Mouse (Mus musculus) spleen, adult 12 weeks (tissue): ENCODE data around the gene Ric8a.

Source experiments
- DNase-seq: peaks from one replicate; pipeline ENCODE4 v3.0.0; 2022; ENCODE audit warnings: low spot score

Gene Ric8a

DNA sequence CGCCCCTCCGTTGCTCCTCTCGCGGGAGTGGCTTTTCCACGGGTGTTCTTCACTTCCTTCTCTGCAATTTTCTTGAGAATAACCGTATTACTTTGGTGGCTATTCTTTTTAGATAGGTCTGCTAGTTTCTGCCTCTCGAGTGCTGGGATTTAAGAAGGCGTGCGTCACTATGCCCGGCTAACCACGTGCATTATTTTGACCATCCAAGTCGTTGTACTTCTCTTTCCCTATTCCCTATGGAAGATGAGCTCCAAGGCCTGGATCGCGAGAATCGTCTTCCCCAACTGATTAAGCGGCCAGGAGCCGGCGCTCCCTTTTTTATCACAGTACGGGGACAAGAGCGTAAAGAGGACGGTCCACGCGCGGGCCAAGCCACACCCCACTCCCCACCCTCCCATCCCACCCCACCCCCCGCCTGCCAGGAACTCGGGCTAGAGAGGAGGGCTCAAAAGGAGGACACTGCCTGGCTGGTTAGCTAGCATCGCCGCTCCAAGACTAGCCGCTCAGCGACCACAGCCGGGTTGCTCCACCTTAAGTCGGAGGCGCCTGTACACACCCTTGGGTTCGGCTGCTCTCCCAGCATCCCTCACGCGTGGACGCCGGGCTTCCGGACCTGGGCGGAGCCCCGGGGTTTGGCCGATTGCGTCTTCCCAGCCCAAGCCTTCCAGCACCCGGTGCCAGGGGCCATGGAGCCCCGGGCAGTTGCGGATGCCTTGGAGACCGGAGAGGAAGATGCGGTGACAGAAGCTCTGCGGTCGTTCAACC, at the start of gene Ric8a:
Gene Ric8a (plus strand): TSS at position 173 of the 765 bp plus-strand sequence.
- DNase-seq: peak; percentile 84

- no peak for DNase-seq
These were observed 46.3 kb upstream of the Ric8a start for GRCm38 (mm10) chr7:140810496-140810895.

GRCm38 (mm10) chr7:140811714-140812113, 45.0 kb upstream of the Ric8a start:
- no peak for DNase-seq

- no peak for DNase-seq
These were observed 43.9 kb upstream of the Ric8a start for GRCm38 (mm10) chr7:140812850-140813249.

DNA sequence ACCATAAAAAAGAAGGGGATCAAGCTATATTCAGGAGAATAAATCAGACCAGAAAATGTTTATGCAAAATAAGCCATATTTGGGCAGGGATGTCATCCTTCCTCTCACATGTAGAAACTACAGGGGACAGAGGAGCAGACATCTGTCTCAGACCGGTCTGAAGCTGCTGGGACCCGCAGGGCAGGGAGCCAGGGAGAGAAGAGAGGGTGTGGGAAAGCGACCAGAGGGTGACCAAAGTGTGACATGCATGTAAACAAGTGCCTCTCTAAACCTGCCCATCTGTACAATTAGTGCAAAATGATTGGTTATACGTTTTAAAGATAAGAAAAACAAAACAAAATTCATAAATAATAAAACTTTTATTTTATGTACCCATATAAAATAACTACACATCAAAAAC, 36.6 kb upstream of the Ric8a start:
- DNase-seq: no peak

DNA sequence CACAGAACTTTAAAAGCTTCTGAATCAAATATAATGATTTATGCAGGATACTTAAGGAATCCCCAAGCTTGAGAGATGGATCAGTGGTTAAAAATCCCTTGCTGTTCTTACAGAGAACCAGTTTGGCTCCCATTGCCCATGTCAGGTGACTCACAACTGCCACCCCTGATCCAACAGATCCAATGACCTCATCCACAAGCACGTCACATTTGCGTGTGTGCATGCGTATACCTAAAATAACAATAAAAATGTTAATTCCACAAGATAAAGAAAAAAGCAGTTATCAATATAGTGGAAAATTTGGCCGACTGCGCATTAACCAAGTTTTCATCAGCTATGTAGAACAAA, 35.5 kb upstream of the Ric8a start:
- DNase-seq: no peak

DNA sequence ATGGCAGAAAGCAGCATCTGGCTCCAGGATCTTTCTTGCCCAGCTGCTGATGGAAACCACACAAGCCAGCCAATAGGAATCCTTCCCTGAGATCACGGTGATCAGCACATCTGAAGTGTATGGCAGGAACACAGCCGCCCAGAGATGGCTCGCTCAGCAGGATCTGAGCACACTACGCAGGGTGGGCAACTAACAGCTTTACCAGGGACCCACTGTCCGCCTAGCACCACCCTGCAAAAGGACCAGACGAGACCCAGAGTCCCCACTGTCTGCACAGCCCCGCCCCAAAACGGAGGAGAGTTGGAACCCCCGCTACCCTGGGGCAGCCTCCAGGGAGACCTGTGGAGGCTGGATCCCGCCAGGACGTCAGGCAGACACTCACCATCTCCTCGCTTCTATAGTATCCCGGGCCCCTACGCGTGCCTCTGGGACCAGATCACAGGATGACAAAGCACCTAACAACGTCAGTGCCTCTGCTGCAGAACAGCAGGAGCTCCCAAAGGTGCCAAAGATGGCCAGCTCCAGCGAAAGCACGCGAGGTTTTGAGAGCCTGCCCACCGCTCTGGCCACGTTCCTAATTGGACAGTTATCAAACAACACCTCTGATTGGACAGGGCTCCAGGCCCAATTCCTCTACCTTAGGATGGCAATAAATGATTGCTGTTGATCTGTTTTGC, 35.0 kb upstream of the Ric8a start, which contains the start of gene Zfp941:
Gene Zfp941 (minus strand): TSS at position 526 of the 677 bp plus-strand sequence.
- DNase-seq: no peak

DNA sequence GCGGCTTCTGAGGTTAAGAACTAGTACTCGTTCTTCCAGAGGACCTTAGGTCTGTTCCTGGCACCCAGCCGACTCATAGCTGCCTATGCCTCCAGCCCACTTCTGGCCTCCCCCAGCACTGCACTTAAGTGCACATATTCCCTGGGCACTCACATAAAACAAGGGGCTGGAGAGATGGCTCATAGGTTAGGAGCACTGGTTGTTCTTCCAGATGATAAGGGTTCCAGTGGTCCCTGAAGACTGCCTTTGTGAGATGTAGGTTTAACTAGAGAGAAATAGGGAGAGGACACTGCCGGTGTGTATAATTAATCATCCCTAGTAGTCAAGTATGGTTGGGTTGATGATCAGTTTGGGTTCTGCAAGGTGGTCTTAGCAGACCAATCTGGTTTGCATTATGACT, 34.0 kb upstream of the Ric8a start:
- DNase-seq: no peak

DNA sequence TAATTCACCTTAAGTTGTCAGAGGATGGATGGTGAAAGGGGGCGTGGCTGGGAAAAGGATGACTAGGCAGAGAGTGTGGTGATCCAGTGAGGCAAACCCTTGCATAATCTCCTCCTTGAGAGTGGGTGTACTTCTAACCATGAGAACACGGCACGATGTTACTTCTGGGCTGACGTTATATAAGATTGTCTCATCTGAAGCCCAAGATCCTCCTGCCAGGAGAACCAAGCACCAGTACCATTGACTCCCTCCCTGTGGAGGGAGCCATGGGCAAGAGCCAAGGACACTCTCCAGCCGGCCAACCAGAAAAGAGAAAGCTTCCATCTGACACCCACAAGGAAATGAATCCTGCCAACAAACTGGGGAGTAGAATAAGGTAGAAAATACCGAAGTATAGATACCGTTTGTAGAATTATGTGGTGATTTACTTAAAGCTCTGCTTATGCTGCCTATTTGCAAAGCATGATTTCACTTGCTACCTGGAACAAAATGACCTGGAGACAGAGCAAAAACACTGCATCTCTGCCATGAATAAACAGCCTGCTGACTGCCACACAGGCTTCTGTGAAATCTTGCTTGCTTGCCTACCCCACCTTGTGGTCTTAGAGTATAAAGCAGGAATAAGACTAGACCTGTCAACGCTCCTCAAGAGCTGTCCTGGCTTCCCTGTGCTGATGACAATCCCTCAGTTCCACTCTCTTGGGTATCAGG, 28.4 kb upstream of the Ric8a start:
- DNase-seq: no peak

DNA sequence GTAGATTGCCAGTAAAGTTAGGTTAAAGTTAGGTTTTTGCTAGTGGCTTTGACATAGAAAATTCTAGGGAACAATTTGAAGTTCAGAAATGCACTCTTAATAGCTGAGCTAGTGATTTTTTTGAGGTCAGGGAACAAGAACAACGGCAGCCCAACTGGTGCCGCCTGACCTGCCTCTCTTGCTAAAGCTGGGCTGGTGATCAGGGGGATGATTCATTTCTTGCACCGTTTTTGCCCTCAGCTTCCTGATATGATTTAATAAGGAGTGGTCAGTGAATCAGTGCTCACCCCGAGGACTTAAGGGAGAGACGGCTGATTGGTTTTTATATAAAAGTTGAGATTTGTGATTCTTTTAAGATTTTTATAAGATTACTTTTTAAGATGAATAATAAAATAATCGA, 25.3 kb upstream of the Ric8a start:
- DNase-seq: no peak

- no peak for DNase-seq
These were observed 23.4 kb upstream of the Ric8a start for GRCm38 (mm10) chr7:140833341-140833740.

GRCm38 (mm10) chr7:140834968-140835757, 21.6 kb upstream of the Ric8a start, which contains the start of gene Urah:
TSS of gene Urah (plus strand) at chr7:140835018.
- DNase-seq: no peak

DNA sequence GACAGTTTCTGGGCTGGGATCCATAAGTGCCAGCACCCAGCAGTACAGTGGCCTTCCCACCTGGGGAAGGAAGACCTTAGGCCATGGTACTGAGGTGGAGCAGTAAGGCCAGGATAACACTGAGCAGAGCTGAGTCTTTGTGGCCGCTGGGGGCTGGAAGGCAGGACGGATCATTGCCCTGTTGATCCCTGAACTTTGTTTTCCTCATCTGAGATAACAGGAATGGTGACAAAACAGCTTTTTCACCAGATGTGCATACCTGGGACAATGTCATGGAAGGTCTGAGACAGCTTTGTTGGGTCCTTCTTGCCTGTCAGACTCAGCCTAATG, 21.0 kb upstream of the Ric8a start:
- no peak for DNase-seq

- DNase-seq: no peak
These were observed 20.3 kb upstream of the Ric8a start for GRCm38 (mm10) chr7:140836243-140837115.

DNA sequence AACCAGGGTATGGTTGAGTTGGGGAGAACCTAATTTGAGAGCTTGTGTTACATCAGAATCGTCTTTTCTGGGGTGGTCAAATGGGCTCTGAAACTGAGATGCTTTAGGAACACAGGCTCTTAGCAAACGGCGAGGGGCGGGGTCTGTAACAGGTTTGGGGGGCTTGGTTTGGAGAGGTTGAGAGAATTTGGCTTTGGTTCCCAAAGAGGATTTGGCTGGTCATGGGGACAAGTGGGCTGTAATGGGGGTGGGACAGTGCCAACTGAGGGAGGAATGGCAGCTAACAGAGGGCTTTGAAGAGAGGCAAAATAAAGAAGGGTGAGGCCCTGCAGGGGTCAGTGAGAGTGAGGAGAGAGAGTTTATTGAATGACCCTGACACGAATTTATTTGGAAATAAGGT, 17.2 kb upstream of the Ric8a start:
- DNase-seq: no peak

DNA sequence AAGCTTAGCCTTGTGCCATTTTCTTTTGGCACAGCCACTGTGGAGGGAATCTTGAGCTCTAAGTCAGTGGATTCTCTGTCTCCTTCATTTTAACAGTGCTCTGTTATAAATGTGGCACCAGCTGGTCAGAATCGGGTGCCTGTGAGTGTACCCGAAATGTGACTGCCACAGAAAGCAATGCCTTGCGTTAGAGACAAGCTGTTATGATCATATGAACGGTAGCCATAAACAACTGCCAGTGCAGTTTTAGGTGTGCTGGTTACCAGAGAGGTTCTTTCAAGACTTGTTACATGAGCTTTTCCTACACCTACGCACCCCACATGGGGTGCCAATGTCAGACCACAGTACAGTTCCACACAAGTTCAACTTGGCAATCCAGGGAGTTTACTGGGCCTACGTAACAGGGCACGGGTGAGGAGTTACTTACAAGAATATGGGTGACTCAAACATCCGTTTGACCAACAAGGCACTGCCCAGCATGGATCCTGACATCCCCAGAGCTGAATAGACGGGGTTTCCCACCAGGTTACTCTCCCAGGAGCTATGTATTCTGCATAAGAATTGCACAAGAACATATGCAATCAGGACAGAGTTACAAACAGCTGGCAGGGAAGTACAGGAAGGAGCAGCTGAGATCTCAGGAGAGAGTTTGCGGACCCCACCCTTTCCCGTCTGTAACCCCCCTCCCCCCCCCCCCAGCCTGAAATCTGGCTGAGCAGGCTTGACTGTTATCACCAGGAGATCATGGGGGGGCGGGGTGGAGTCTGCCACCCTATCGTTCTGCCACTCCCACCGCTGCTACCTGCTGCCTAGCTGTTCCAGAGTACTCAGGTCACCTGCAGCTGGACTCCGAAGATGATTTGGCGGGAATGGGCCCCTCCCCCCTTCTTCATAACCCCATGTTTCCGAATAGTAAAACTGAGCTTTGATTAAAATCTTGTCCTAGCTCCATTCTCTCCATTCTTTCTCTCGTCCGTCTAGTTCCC, 15.7 kb upstream of the Ric8a start:
- no peak for DNase-seq

DNA sequence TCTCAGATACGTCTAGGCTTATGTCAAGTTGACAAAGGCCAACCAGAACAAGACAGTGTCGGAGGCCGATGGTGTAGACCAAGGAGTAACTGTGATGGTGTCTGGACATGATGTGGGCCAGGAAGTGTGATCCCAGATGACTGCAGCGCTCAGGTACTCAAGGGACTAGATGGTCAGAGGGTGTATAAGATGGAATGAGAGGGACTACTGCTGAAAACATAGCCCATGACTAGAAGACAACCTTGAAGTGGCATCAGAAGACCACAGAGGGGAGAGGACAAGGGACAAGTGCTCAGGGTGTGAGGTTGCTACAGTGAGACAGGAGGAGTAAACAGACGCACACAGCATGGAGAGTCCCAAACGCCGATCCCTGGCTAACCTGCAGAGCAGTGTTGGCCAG, 13.0 kb upstream of the Ric8a start:
- DNase-seq: no peak

DNA sequence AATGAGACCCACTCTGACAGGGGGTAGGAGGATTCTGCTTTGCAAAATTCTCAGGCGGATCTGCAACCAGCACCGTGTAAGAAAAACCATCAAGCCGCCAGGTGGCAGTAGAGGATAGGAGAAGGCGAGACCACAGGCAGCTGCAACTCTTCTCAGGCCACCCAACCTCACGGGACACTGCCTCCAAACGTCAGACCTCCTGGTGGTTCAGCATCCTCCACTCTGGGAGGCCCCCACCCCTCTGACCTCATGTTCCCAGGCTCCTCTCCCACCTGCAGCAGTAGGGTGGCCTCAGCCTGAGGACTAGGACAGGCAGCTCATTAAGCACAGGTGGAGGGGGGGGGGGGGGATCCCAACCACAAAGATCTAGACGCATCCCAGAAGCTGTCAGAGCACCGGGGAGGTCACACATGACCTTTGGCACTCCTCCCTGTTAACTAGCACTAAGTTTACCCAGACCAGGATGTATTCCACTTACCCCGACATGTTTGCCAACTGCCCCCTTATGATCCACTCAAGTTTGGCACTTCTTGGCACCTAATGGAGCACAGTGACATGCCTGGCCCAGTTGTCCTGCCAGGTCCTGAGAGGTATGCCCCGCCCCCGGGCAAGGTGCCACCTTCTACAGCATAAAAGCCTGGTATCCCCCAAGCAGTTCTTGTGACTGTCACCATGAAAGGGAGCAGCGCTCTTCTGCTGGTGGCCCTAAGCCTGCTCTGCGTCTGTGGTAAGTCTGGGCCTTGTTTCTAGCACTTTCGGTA, 11.7 kb upstream of the Ric8a start, which contains the start of gene Scgb1c1:
Gene Scgb1c1 (plus strand): TSS at position 643 of the 761 bp plus-strand sequence.
- peak; percentile 79 for DNase-seq

- no peak for DNase-seq
These were observed 11.1 kb upstream of the Ric8a start for GRCm38 (mm10) chr7:140845683-140846082.
